Mouse (Mus musculus): ENCODE measurements around the gene Lnx1. TPM values are rescaled to one million over a fixed set of nuclear protein-coding genes. Genes with fewer than 3 reads are reported as not detected.

Gene Lnx1
- 0.06 TPM in 1 of 2 replicates, not detected in the other for polyA plus RNA-seq (2015; fragmentation: Nextera tagmentation; extraction: Ambion mirVana)

GRCm38 (mm10) chr5:74702766-74703165, at the start of gene Lnx1:
Lnx1 (minus strand) TSS chr5:74702912.
- ATAC-seq (no peak), DNase-seq (no peak)
- TF ChIP-seq EP300 (IDR thresholded peaks at IDR 0.05; ENCODE audit: low read depth): no peak
- TF ChIP-seq CTCF (IDR thresholded peaks at IDR 0.05; ENCODE audit: low read depth): no peak
- H3K27ac ChIP-seq (ENCODE audit: low read depth): no peak within 1 kb of the TSS
- 77% methylated on average over 11 of the region's 11 CpGs for WGBS (ENCODE audit: insufficient replicate concordance)
- H3K4me1 ChIP-seq (ENCODE audit: insufficient read depth): peaks cover 13% of the 10 kb centered on the region
- H3K36me3 ChIP-seq (replicated peaks; ENCODE audit: insufficient read depth, low read length): no peaks in the 10 kb centered on the region
- H3K9me3 ChIP-seq (ENCODE audit: low read length): no peaks in the 10 kb centered on the region
- 0 out of 2 replicates have a peak within 1 kb of the TSS, but pooled peaks have one; percentile 71 for H3K4me2 ChIP-seq (ENCODE audit: low read depth, low read length)
- no peak within 1 kb of the TSS for H3K4me3 ChIP-seq (ENCODE audit: low read depth, low read length)
- H3K27me3 ChIP-seq (ENCODE audit: insufficient read depth, low read length): no peaks in the 10 kb centered on the region
- no peak within 1 kb of the TSS for H3K9ac ChIP-seq (replicated peaks)

DNA sequence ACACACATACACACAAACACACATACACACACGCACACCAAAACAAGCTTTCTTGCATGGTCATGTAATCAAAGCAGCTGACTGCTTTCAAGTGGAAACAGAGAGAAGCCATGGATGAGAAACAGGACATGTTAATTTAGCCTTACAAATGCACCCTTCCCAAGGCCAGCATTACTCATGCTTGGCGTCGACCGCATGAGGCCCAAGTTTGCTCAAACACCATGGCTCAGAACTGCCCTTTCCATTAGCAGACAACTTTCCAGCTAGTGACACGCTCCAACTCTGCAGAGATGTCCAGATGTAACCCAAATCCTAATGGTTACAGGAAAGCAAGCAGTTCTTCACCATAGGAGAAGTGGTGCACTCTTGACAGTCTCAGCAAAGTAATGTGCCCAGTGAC, 47.8 kb upstream of the Lnx1 start:
- H3K4me3 ChIP-seq (ENCODE audit: low read depth, low read length): no peak overlapping the region
- H3K4me2 ChIP-seq (ENCODE audit: low read depth, low read length): no peak overlapping the region
- H3K27me3 ChIP-seq (ENCODE audit: insufficient read depth, low read length): no peaks in the 10 kb centered on the region
- H3K9me3 ChIP-seq (ENCODE audit: low read length): no peaks in the 10 kb centered on the region
- no peaks in the 10 kb centered on the region for H3K4me1 ChIP-seq (ENCODE audit: insufficient read depth)
- no peaks in the 10 kb centered on the region for H3K36me3 ChIP-seq (replicated peaks; ENCODE audit: insufficient read depth, low read length)
- DNase-seq: no peak
- no peak overlapping the region for H3K27ac ChIP-seq (ENCODE audit: low read depth)
- ATAC-seq: no peak
- H3K9ac ChIP-seq (replicated peaks): no peak overlapping the region
- TF ChIP-seq CTCF (IDR thresholded peaks at IDR 0.05; ENCODE audit: low read depth) (no peak), EP300 (IDR thresholded peaks at IDR 0.05; ENCODE audit: low read depth) (no peak)
- 84% methylated on average over 5 of the region's 5 CpGs for WGBS (ENCODE audit: insufficient replicate concordance)

DNA sequence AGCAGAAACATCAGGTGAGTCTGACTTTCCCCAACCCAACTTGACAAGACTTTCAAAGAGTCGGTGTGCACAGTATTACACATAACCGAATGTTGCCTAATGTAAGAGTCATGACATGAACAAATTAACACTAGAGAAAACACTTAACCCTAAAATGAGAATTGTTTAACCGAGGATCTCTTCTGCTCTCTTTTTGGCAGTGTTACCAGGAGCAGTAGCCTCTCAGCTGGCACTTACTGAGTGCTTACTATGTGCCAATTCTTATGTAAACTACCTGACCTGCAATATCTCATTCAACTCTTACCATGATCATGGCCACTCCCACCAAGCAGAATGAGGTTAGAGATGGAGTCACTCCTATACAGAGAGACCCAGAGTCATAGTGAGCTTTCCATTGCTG, 44.8 kb upstream of the Lnx1 start:
- Histone ChIP-seq H3K9ac (replicated peaks) (no peak overlapping the region), H3K27me3 (ENCODE audit: insufficient read depth, low read length) (no peaks in the 10 kb centered on the region), H3K9me3 (ENCODE audit: low read length) (no peaks in the 10 kb centered on the region), H3K4me1 (ENCODE audit: insufficient read depth) (no peaks in the 10 kb centered on the region), H3K4me2 (ENCODE audit: low read depth, low read length) (no peak overlapping the region), H3K27ac (ENCODE audit: low read depth) (no peak overlapping the region), H3K36me3 (replicated peaks; ENCODE audit: insufficient read depth, low read length) (no peaks in the 10 kb centered on the region), H3K4me3 (ENCODE audit: low read depth, low read length) (no peak overlapping the region)
- WGBS (ENCODE audit: insufficient replicate concordance): 81% methylated on average over 3 of the region's 3 CpGs
- no peak for TF ChIP-seq CTCF (IDR thresholded peaks at IDR 0.05; ENCODE audit: low read depth)
- TF ChIP-seq EP300 (IDR thresholded peaks at IDR 0.05; ENCODE audit: low read depth): no peak
- no peak for DNase-seq
- ATAC-seq: no peak

GRCm38 (mm10) chr5:74740951-74741350, 38.2 kb upstream of the Lnx1 start:
- no peak overlapping the region for H3K4me3 ChIP-seq (ENCODE audit: low read depth, low read length)
- no peaks in the 10 kb centered on the region for H3K9me3 ChIP-seq (ENCODE audit: low read length)
- no peak overlapping the region for H3K27ac ChIP-seq (ENCODE audit: low read depth)
- TF ChIP-seq EP300 (IDR thresholded peaks at IDR 0.05; ENCODE audit: low read depth) (no peak), CTCF (IDR thresholded peaks at IDR 0.05; ENCODE audit: low read depth) (no peak)
- H3K4me2 ChIP-seq (ENCODE audit: low read depth, low read length): no peak overlapping the region
- 86% methylated on average over 9 of the region's 9 CpGs for WGBS (ENCODE audit: insufficient replicate concordance)
- no peaks in the 10 kb centered on the region for H3K4me1 ChIP-seq (ENCODE audit: insufficient read depth)
- H3K9ac ChIP-seq (replicated peaks): no peak overlapping the region
- ATAC-seq: no peak
- no peak for DNase-seq
- no peaks in the 10 kb centered on the region for H3K27me3 ChIP-seq (ENCODE audit: insufficient read depth, low read length)
- H3K36me3 ChIP-seq (replicated peaks; ENCODE audit: insufficient read depth, low read length): no peaks in the 10 kb centered on the region

DNA sequence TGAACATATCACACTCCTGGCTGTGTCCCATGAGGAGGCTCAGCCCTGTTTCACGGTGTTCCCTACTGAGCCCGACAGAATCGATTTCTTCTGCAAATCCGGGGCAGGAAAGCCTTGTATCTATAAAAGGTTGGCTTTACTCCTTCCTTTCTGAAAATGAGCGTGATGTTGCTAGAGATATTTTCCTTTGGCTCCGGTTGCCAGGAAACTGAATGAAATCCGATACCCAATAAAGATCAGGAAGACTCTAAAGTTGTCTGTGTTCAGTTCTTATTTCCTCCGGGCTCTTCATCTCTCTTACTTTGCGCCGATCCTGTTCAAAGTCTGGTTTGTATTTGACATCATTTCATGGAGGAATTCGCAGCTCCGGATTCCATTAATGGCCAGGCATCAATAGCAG, 36.7 kb upstream of the Lnx1 start:
- TF ChIP-seq EP300 (IDR thresholded peaks at IDR 0.05; ENCODE audit: low read depth): no peak
- no peak for TF ChIP-seq CTCF (IDR thresholded peaks at IDR 0.05; ENCODE audit: low read depth)
- no peaks in the 10 kb centered on the region for H3K9me3 ChIP-seq (ENCODE audit: low read length)
- WGBS (ENCODE audit: insufficient replicate concordance): 66% methylated on average over 12 of the region's 12 CpGs
- no peaks in the 10 kb centered on the region for H3K36me3 ChIP-seq (replicated peaks; ENCODE audit: insufficient read depth, low read length)
- no peaks in the 10 kb centered on the region for H3K27me3 ChIP-seq (ENCODE audit: insufficient read depth, low read length)
- H3K27ac ChIP-seq (ENCODE audit: low read depth): no peak overlapping the region
- DNase-seq (no peak), ATAC-seq (no peak)
- no peak overlapping the region for H3K4me3 ChIP-seq (ENCODE audit: low read depth, low read length)
- H3K9ac ChIP-seq (replicated peaks): no peak overlapping the region
- H3K4me1 ChIP-seq (ENCODE audit: insufficient read depth): no peaks in the 10 kb centered on the region
- H3K4me2 ChIP-seq (ENCODE audit: low read depth, low read length): no peak overlapping the region

DNA sequence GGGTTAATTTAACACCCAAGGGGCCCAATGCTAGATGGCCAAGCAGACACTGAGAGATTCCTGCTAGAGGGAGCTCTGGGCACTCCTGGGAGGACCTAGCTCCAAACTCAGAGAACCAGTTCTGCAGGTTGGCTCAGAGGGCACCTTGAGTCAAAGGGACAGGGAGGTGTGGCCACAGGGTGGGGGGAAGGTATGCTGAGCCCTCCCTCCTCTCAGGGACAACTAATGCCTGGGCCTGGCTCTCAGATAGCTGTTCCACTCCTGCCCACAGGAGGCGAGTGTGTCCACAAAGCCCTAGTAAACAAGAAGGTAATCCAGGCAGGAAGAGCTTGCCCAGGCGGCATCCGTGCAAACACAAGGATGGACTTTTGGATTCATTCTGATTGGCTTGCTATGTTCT, 35.6 kb upstream of the Lnx1 start:
- ATAC-seq: peak; percentile 38; the same call in 1 of the 2 replicates
- 58% methylated on average over 3 of the region's 3 CpGs for WGBS (ENCODE audit: insufficient replicate concordance)
- no peaks in the 10 kb centered on the region for H3K9me3 ChIP-seq (ENCODE audit: low read length)
- TF ChIP-seq EP300 (IDR thresholded peaks at IDR 0.05; ENCODE audit: low read depth) (no peak), CTCF (IDR thresholded peaks at IDR 0.05; ENCODE audit: low read depth) (peak; percentile 11; the same call in 1 of the 2 replicates)
- no peak overlapping the region for H3K4me3 ChIP-seq (ENCODE audit: low read depth, low read length)
- no peaks in the 10 kb centered on the region for H3K4me1 ChIP-seq (ENCODE audit: insufficient read depth)
- H3K4me2 ChIP-seq (ENCODE audit: low read depth, low read length): no peak overlapping the region
- DNase-seq: peak; percentile 19
- no peak overlapping the region for H3K27ac ChIP-seq (ENCODE audit: low read depth)
- no peaks in the 10 kb centered on the region for H3K27me3 ChIP-seq (ENCODE audit: insufficient read depth, low read length)
- H3K36me3 ChIP-seq (replicated peaks; ENCODE audit: insufficient read depth, low read length): no peaks in the 10 kb centered on the region
- no peak overlapping the region for H3K9ac ChIP-seq (replicated peaks)
